Mouse (Mus musculus) thymus, postnatal 0 days (tissue): ENCODE results near the gene Faah. TPM values are rescaled to one million over a fixed set of nuclear protein-coding genes. Genes with fewer than 3 reads are reported as not detected.

Experiments used
- DNase-seq: peaks from one replicate; pipeline ENCODE4 v3.0.0-alpha.2; 2015; ENCODE audit warnings: low spot score
- polyA plus RNA-seq: library from polyadenylated mRNA; unstranded; fragments of >200 nt; fragmentation: Nextera tagmentation; extraction: Ambion mirVana; gene quantifications from 2 replicates; pipeline ENCODE4 v1.2.1, GENCODE M21; 2015

Faah gene
- polyA plus RNA-seq, 1 experiment from 2014 or later = 4.7 TPM

DNA sequence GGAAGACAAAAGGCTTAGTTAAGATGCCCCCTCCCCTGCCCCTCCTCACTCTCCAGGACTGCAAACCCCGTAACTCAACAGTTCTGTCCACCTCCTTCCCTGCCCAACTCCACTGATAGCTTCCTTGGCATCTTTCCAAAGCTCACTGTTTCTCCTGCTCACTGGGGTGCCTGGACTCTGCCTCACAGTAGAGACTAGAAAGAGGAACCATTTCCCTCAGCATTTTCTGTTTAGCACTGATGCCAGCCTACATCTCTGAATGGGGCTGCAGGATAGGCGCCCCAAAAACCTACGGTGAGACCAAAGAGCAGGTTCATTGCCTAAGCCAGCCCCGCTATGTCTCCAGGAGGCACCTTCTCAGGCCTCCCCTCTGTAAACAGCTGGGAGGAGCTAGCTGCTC lies 16.5 kb downstream of the Faah start:
- DNase-seq = no peak

DNA sequence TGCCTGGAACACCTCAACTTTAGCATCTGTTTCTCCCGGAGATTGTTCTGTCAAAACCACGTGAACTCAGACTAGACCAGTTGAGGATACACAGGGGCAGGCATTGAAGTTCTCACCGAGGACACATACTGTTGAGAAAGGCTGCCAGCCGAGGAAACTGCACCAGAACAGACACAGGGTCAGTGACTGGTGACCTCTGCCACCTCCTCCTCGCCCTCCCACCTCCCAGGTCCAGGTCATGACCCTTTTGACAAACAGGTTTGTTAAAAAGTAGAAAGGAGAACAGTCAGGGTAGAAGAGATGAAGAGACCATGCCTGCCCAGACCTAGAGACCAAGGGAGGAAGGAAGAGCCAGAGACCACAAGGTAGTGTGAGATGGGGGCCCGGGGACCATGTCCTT lies 17.1 kb downstream of the Faah start:
- DNase-seq = no peak

DNA sequence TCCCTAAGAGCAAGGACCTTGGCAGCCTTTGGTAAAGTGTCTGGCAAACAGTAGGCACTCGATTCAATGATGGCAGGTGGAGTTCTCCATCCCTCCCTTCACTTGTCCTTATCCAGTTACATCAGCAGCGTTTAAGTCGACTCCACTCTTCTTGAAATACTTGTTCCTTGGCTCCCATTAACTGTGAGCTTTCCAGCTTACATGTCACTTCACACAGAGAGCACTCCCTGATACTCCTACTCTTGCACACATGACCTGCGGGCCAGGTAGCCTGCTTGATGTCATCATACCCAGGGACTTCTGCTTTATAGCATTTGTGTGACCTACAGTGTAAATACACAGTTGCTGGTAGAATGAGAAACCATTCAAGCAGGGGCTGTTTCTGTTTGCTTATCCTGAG lies 21.0 kb downstream of the Faah start:
- DNase-seq = no peak

DNA sequence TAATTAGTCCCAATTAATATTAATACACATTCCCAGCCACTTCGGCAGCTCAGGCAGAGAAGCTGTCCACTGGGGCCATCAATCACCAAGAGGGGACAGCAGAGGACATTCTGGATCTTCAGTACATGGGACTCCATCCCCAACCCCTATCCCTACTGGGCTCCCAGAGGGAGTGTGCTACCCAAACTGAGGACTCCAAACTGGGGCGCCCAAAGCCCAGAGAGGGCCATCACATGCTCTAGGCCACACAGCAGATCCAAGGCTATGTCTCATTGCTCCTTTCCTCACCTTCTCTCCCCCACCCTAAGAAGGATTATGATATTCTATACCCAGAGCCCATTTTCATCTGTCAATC lies 22.4 kb downstream of the Faah start:
- no peak for DNase-seq

DNA sequence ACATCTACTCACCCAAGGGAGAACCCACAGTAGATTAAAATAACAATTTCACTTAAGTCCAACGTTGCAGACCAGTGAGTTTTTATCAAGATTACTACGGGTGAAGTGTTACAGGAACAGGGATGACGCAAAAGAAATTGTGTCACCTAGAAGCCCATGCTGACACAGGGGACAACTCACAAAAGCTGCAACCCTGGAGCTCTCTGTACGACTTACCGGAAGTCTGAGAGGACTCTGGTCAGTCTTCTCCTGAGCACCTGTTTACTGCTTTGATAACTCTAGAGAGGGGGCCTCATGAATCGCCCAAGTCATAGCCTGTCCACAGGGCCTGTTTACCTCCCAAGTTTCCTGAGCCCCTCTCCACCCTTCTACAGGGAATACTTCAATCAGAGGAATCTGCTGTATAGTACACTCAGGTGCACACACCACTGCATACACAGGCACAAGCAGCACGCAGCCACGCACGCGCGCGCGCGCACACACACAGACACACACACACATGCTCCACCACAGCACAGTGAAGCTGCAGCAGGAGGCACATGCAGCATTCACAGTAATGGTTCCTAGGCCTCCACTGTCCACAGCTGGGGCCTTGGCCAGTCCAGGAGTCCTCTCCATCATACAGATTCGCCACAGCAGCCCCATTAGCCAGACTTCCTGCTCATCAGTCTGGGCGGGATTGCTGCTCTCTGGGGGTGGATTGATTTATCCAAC lies 22.9 kb downstream of the Faah start:
- no peak for DNase-seq

DNA sequence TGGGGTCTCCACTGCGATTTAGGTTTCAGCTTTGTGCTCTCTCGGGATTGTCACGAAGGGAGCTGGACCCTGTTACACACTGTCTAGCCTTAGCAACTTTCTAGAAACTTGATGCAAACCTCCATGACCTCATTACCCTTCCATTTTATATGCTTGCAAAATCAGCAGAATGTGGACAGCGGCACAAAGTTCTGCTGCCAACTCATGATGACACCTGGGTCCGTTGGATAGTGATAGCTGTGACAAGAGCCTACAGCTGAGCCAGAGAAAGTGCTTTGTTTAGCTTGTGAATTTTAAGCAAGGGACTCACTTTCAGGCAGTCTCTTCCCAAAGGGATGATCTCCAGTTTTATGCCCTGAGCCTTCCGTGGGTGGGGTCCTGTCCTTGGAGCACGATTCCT lies 28.3 kb downstream of the Faah start:
- no peak for DNase-seq

DNA sequence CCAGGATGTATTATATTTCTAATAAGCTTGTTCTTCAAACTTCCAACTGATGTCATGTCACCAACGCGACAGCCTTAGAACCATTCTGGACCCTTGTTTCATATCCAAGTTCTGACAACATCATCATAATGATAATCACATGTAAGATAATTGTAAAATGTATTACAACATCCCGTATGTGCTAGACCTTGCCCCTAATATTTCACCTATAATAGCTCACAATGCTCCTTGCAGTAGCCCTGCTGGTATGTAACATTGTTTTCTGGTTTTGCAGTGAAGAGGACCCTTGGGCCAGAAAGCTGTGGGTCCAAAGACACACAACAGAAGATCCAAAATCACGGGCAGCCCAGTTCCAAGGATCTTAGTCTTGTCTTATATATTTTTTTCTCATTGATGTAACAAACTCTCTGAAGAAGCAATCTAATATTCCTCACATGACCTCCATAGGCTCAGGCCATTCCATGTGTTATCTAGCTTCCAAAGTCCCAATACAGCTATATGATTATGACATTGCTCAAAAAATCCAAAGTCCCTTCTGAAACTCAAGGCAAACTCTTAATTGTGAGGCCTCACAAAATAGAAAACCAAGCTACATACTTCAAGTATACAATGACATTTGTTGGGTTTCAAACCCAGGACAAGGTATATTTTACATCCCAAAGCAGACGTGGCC lies 29.7 kb downstream of the Faah start:
- no peak for DNase-seq

DNA sequence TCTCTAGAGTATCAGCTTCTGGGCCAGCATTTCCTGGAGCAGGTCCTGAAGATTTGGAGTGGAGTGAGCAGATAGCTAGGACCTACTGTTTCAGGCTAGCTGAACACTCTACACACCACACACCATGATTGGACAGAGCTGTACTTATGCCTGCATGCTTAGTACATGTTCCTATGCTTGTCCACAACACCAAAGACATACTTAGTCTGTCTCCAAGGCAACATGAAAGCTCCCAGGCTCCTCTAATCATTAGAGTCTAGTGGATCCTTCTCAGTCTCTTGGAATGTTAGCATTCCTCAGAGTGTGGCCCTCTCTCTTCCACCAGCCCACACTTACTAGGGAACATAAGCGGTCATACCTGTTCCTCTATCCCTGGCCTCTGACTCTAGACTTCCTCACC lies 30.3 kb downstream of the Faah start:
- no peak for DNase-seq

DNA sequence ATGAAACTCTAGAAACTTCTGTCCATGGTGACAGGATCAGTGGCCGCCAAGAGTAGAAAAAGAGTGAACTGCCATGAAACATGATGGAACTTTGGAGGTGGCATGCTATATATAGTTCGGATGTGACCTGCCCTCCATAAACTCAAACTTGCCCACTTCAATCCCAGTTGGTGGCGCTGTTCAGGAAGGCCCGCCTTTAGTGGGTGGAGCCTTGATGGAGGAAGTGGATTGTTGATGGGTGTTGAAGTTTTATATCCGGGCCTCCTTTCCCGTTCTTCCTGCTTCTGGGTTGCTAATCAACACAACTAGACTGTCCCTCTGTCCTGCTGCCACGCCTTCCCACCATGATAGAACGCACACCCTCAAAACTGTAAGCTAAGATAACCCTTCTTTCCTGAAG lies 32.8 kb downstream of the Faah start:
- DNase-seq = peak; percentile 13

DNA sequence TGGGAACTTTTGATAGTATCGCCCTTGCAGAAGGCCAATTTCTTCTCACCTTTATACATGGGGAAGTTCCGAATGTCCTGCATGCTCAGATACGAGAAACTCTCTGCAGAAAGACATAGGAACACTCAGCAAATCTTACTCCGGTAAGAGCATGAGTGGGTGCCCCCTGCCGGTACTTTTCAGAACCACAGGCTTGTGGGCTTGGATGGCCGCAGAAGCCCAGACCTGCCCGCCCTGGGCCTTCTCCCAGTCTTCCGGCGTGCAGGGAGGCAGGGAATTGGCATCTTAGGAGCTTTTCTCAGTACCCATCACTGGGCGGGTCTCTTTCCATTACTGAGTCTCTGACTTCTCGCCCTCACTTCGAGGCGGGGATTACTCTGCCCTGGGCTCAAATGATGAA lies 33.6 kb downstream of the Faah start:
- peak; percentile 68 for DNase-seq

DNA sequence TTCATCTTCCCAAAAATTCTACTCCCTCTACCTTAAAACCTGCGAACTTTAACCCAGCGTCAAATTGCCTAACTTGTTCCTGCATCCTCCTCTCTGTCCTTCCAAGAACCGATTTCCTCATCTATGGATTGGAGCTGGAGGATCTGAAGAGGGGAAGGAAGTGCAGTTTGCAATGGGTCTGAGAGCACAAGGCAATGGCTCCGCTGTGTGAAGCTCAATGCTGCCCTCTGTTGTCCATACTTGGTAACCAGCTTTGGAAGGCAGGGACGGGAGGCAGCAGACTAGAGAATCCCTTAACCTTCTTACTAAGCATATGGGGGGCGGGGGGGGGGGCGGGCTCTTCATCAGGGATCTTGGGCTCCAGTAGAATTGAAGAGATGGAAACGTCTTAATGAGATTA lies 37.0 kb downstream of the Faah start:
- DNase-seq = peak; percentile 68

DNA sequence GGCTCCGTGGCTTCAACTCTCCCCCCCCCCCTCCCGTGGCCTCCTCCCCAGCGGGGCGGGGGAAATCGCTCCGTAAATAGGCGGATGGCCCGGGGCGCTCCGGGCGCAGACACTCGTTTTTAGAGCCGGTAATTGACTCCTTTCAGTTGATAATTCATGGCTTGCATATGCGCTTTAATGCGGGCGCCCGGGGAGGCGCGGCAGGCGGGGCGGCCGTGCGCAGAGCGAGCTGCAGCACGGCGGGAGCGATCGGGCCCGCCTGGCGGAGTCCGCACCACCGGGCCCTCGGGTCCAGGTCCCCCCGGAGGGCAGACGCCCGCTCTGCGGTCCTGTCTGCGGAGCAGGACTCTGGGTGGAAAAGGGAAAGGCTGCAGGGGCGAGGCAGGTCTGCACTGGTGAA lies 38.3 kb downstream of the Faah start:
- DNase-seq = no peak

DNA sequence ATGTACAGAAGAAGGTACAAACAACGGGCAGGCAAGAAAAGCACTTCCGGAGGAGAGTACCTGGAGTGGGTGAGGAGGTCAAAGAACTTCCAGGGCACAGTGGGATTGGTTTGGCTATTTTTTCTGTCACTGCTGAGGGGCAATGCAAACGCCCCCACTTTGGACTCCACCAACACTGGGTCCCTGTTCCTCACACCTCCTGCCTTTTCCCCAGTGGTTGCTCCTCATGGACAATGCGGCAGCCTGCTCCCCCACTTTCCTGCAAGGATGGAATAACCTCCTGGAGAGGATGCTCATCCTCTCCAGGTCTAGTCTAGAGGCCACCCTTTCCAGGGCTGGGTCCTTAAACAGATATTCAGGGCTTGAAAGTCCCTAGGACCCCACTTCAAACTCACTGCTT lies 38.8 kb downstream of the Faah start:
- DNase-seq = no peak

DNA sequence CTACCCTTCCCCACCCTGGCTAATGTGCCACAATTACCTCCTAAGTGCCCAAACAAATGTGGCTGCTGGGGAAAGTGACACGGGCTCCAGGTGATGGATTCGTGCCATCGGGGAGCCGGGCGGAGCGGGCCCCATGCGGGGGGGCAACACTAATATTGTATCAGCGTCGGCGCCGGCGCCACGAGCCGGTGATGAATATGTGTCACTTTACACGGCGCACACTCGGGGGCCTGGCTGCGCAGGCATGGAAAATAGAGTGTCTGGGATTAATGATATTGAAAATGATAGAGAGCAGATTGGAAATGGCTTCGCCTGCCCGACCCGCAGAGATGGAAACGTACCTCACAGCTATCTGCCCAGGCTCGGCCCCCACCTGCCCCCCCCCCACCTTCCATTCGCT lies 45.2 kb downstream of the Faah start:
- DNase-seq = no peak

DNA sequence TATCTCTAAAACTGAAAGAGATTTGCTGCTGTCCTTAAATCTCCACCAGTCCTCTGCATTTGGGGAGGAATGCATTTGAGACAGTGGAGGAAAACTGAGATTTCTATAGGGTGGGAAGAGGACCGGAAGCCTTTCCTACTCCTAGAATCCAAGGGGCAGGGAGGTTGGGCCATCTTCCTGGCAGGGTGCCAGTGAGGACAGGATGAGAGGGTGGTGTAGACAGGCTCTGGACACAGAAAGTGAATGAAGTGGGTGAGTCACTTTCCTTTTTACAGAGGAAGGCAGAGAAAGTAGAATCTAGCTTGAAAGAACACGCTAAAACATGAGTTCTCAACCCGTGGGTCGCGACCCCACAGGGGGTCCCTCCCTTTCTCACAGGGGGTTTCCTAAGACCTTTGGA lies 53.3 kb downstream of the Faah start:
- no peak for DNase-seq

DNA sequence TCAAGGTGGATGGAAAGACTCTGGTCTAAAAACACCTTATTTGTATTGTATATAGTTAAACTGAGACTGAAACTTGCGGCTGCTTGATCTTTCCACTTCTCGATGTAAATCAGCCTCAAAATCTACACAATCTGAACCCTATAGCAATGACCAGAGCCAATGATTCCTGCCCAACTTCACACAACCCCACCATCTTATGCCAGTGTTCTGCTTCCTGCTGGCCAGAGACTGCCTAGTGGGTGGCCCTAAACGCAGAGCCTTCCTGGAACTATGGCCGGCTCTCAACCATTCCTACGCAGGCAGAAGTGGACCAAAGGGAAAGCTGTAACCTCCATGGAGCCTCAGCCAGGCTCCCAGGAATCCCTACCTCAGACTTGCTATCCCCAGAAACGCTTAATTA lies 54.0 kb downstream of the Faah start:
- no peak for DNase-seq

DNA sequence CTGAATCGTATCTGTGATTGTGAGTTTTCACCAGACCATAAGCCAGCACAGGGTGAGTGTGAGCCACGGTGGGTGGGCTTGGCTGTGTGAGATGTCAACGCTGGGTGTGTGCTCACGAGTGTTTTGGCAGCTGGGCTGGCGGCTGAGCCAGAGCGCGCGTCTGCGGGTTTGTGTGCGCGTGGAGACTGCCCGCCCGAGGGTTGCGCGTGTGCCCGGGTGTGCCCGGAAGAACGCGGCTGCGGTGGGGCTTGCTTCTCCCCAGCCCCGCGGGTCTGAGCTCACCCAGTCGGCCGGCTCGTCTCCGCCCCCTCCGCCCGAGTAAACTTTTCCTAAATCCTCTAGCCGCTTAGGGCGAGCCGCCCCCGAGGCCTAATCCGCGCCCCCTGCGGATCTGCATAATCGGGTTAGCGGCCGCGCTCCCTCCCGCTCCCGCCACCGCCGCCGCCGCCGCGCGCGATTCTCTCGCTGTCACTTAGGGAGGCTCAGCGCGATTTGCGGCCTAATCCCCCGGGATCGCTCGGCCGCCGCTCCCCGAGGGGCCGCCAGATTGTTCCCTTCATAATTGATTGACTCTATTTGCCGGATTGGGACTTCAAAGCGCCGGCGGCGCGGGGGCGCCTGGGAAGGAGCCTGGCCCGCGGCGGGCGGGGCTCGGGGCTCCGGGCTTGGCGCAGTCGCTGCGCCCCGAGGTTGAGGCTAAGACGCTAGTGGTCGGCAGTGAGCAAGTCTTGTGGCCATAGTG lies 54.9 kb downstream of the Faah start:
- no peak for DNase-seq

DNA sequence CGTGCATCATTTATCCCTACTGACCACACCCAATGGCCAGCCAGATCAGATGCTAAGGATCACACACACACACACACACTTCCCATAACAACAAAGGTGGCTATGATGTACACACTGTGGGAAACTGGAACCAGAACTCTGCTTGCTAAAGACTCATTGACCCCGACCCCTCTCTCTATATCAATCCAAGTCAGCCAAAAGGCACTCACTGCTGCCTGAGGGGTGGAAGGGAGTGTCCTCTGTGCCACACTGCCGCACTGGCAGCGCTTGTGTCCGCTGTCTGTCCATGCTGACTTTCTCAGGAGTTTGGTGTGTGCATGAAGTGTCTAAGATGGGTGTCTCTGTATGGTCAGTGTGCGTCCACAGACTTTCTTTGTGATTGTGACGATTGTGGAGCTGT lies 55.7 kb downstream of the Faah start:
- DNase-seq = no peak

DNA sequence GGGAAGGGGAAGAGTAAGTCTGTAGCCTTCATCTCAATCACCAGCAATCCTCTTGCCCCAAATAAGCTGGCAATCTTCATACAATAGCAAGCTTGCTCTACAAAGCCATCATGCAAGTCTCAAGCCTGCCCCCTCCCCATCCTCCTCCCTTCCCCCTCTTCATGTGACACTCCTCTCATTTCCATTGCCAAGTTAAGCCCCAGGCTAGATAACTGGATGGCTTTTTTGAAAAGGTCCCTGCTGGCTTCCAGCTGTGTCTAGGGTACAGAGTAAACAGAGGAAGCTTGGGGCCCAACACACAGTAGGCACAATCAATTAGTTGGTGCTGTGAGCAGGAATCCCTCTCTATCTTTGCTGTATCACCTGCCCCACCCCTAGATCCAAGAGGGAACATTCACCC lies 58.2 kb downstream of the Faah start:
- no peak for DNase-seq

DNA sequence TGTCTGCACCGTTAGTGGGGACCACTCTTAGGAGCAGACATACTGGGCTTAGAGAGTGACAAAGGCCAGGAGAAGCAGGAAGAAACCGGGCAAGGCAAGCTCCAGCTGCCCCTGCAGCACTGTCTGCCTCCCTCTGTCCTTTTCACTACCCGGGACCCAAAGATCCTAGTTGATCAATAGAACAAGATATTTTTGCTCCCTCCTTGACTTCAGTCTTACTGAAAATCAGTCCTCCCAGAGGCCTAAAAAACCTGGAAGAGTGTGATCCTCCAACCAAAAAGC lies 62.3 kb downstream of the Faah start:
- no peak for DNase-seq

DNA sequence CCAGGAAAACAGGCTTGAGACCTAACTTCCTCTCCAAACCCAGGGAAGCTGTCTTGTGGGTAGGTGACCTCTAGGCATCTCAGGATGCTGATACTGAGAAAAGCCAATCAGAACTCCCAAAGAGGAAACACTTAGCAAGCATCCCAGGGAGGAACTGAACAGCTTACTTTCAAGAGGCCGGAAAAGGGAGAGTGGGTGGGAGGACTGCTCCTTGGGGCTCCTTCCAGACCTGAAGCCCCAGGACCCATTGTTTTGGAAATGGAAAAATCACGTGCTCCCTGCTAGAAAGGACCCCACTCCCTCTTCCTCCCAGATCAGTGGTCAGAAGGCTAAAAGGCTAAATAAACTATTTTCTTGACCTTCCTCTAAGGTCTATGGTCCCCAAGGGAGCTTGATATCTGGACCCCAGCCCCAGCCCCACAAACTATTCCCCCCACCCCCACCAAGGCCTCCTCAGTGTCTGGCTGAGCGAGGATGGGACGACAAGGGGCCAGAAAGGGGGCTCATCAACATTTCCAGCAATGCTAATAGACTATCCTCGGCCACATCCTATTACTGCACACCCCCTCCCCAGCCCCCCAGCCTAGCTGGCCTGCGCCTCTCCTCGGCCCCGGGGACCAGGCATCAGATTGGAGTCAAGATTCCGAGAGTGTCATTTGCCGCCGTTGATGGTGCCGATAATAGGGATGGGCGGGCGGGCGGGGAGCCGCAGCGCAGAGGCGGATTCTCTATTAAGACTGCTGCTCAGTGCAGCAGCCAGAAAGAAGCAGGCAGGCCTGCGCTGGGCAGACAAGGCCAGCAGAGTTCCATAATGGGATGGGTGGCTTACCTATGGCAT lies 62.9 kb downstream of the Faah start:
- no peak for DNase-seq

DNA sequence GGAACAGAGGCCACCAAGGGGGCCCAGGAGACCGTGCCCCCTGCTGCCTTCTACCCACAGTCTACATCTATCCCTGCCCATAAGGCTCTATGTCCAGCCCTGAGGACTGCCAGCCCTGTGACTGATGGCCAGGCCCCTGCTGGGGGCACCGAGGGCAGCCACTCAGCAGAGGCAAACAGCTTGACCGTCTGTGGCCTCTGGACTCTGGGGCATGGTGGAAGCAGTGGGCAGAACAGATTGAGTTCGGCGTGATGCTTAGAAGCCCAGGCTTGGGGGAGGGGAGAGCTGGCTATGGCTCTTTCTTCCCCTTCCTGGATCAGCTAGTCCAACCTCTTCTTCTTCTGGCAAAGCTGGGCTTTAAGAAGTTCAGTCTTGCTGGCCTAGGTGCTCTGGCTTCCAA lies 64.2 kb downstream of the Faah start:
- no peak for DNase-seq
